Mouse (Mus musculus) hindbrain, embryonic 14.5 days (tissue): ENCODE results near the gene Pramef12. TPM values are rescaled to one million over a fixed set of nuclear protein-coding genes. Genes with fewer than 3 reads are reported as not detected.

Experiments used
- ATAC-seq: fragments of 200-750 bp; cut with Nextera tagmentation; 2 replicates; pipeline ENCODE4 v1.8.0; 2017; ENCODE audit warnings: moderate number of reproducible peaks, mild to moderate bottlenecking, moderate TSS enrichment, moderate library complexity; ENCODE audit not compliant: low FRiP score
- DNase-seq: peaks from one replicate; pipeline ENCODE4 v3.0.0-alpha.2; 2015; ENCODE audit warnings: low spot score
- H3K27ac ChIP-seq: fragments of 300-500 bp; sonication (generic); 2 replicates; pipeline ENCODE4 v1.5.1; 2014; ENCODE audit warnings: mild to moderate bottlenecking, moderate library complexity
- H3K27me3 ChIP-seq: fragments of 300-500 bp; sonication (generic); 2 replicates; pipeline ENCODE4 v1.6.1; 2014; ENCODE audit warnings: mild to moderate bottlenecking, low read length, mixed read lengths; ENCODE audit not compliant: control insufficient read depth, insufficient read depth
- H3K36me3 ChIP-seq: fragments of 300-500 bp; sonication (generic); replicated peaks from 2 replicates; pipeline ENCODE4 v1.6.1; 2014; ENCODE audit not compliant: control insufficient read depth, insufficient read depth
- H3K4me1 ChIP-seq: fragments of 300-500 bp; sonication (generic); replicated peaks from 2 replicates; pipeline ENCODE4 v1.6.1; 2014; ENCODE audit warnings: antibody characterized with exemption, low read length, mixed read lengths; ENCODE audit not compliant: control insufficient read depth, insufficient read depth
- H3K4me2 ChIP-seq: fragments of 300-500 bp; sonication (generic); replicated peaks from 2 replicates; pipeline ENCODE4 v1.6.1; 2014; ENCODE audit warnings: mild to moderate bottlenecking, moderate library complexity
- H3K4me3 ChIP-seq: fragments of 300-500 bp; sonication (generic); replicated peaks from 2 replicates; pipeline ENCODE4 v1.5.1; 2014; ENCODE audit warnings: mild to moderate bottlenecking, low read length
- H3K9ac ChIP-seq: fragments of 300-500 bp; sonication (generic); 2 replicates; pipeline ENCODE4 v1.6.1; 2014
- H3K9me3 ChIP-seq: fragments of 300-500 bp; sonication (generic); 2 replicates; pipeline ENCODE4 v1.6.1; 2016; ENCODE audit warnings: low read length; ENCODE audit not compliant: control insufficient read depth
- WGBS: fragments of 180-500 bp; shearing (Covaris S2); extraction: QIAGEN DNeasy Blood & Tissue Kit; methylation state at CpG from one replicate; pipeline ENCODE4 v1.1.7; 2014; 5-methylcytosine and 5-hydroxymethylcytosine counted together
- polyA plus RNA-seq: library from polyadenylated mRNA; unstranded; fragments of >200 nt; fragmentation: Nextera tagmentation; extraction: Ambion mirVana; gene quantifications from 2 replicates; pipeline ENCODE4 v1.2.1, GENCODE M21; 2014

The Pramef12 gene
- polyA plus RNA-seq: not detected in 2 replicates

- H3K9me3 ChIP-seq: peaks cover 15% of the 10 kb centered on the region; the same call in 1 of the 2 replicates
- H3K27me3 ChIP-seq: no peaks in the 10 kb centered on the region
- H3K4me1 ChIP-seq: no peaks in the 10 kb centered on the region
- no peak for ATAC-seq
- no peaks in the 10 kb centered on the region for H3K36me3 ChIP-seq
- no peak within 1 kb of the TSS for H3K27ac ChIP-seq
- no peak within 1 kb of the TSS for H3K9ac ChIP-seq
- no peak within 1 kb of the TSS for H3K4me3 ChIP-seq
- DNase-seq: no peak
- H3K4me2 ChIP-seq: no peak within 1 kb of the TSS
- WGBS: 81% methylated on average over 9 of the region's 9 CpGs
Observed at GRCm38 (mm10) chr4:144408290-144408689, at the start of gene Pramef12. Gene Pramef12, minus strand, starts transcription at chr4:144408464.

DNA sequence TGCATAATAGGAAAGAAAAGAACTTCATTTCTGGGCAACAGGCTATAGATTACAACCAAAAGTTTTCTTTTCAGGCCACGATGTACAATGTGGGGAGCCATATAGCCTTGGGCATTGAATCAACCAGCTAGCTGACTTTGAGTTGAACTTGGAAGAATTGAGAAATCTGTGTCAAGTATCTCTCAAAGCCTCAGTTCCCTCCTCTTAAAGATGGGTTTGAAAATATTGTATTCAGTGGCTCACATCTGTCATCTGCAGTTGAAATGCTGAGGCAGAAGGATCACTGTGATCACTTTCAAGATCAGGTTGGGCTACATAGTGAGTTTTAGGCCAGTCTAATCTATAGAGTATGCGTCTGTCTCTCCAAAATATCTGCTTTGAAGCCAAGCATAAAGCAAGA is 45.0 kb upstream of the Pramef12 start, which contains the start of gene Gm9944:
Gm9944 (minus strand) TSS at position 101 of the 400 bp plus-strand sequence.
- 77% methylated on average over 2 of the region's 2 CpGs for WGBS
- ATAC-seq (no peak), DNase-seq (no peak)
- Histone ChIP-seq H3K36me3 (no peaks in the 10 kb centered on the region), H3K9me3 (peaks cover 30% of the 10 kb centered on the region), H3K4me1 (no peaks in the 10 kb centered on the region), H3K27me3 (no peaks in the 10 kb centered on the region), H3K4me2 (no peak within 1 kb of the TSS), H3K9ac (no peak within 1 kb of the TSS), H3K27ac (no peak within 1 kb of the TSS), H3K4me3 (no peak within 1 kb of the TSS)

DNA sequence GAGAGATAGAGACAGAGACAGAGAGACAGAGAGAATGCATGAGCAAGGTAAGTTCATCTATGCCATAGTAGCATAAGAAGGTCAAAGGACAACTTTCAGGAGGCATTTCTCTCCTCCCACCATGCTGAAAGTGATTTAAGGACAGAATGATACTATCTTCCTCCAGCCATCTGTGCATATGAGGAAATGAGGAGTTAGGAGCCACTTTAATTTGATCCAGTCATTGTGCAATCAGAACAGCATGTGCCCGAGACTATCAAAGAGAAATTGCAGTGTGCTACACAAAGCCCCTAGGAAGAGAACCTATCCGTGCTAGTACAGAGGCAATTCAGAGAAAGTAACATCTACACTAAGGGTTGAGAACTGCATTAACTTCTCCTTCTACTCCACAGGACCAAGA is 40.3 kb upstream of the Pramef12 start:
- Histone ChIP-seq H3K36me3 (no peaks in the 10 kb centered on the region), H3K4me2 (no peak overlapping the region), H3K27ac (no peak overlapping the region), H3K9me3 (peaks cover 8% of the 10 kb centered on the region; the same call in 1 of the 2 replicates), H3K9ac (no peak overlapping the region), H3K4me1 (no peaks in the 10 kb centered on the region), H3K27me3 (no peaks in the 10 kb centered on the region), H3K4me3 (no peak overlapping the region)
- 90% methylated on average over 2 of the region's 2 CpGs for WGBS
- ATAC-seq (no peak), DNase-seq (no peak)

DNA sequence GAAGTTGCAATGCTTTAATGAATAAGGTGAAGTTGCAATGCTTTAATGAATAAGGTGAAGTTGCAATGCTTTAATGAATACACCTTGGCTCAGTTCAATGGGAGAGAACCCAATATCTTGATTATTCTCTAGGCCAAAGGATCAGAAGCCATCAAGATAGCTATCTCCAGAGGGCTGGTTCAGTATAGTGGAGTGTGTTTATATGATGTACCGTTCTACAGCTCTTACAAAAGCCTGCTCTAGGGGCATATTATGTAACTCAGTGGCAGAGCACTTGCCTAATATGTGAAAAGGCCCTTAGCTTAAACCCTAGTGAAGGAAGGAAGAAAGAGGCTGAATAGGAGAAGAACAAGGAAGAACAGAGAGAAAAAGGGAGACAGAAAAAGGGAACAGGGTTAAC is 33.3 kb upstream of the Pramef12 start:
- H3K27me3 ChIP-seq: no peaks in the 10 kb centered on the region
- no peak overlapping the region for H3K4me3 ChIP-seq
- 70% methylated on average over 1 of the region's 1 CpGs for WGBS
- no peak overlapping the region for H3K9ac ChIP-seq
- H3K36me3 ChIP-seq: no peaks in the 10 kb centered on the region
- H3K27ac ChIP-seq: no peak overlapping the region
- no peak overlapping the region for H3K4me2 ChIP-seq
- peaks cover 13% of the 10 kb centered on the region; the same call in 1 of the 2 replicates for H3K9me3 ChIP-seq
- no peak for ATAC-seq
- H3K4me1 ChIP-seq: no peaks in the 10 kb centered on the region
- DNase-seq: no peak

GRCm38 (mm10) chr4:144441095-144441494 is 32.8 kb upstream of the Pramef12 start:
- Histone ChIP-seq H3K27me3 (no peaks in the 10 kb centered on the region), H3K4me2 (no peak overlapping the region), H3K4me1 (no peaks in the 10 kb centered on the region), H3K4me3 (no peak overlapping the region), H3K9ac (no peak overlapping the region), H3K36me3 (no peaks in the 10 kb centered on the region), H3K27ac (no peak overlapping the region), H3K9me3 (peaks cover 13% of the 10 kb centered on the region; the same call in 1 of the 2 replicates)
- 93% methylated on average over 4 of the region's 4 CpGs for WGBS
- ATAC-seq (no peak), DNase-seq (no peak)

GRCm38 (mm10) chr4:144438672-144439071 is 30.4 kb upstream of the Pramef12 start, which contains the start of gene 1700012P22Rik:
Gene 1700012P22Rik, minus strand, starts transcription at chr4:144438772.
- DNase-seq (no peak), ATAC-seq (no peak)
- Histone ChIP-seq H3K36me3 (no peaks in the 10 kb centered on the region), H3K27me3 (no peaks in the 10 kb centered on the region), H3K27ac (no peak within 1 kb of the TSS), H3K9ac (no peak within 1 kb of the TSS), H3K4me3 (no peak within 1 kb of the TSS), H3K9me3 (peaks cover 13% of the 10 kb centered on the region; the same call in 1 of the 2 replicates), H3K4me2 (no peak within 1 kb of the TSS), H3K4me1 (no peaks in the 10 kb centered on the region)

- no peak overlapping the region for H3K9ac ChIP-seq
- no peaks in the 10 kb centered on the region for H3K27me3 ChIP-seq
- H3K4me1 ChIP-seq: no peaks in the 10 kb centered on the region
- ATAC-seq (no peak), DNase-seq (no peak)
- H3K4me2 ChIP-seq: no peak overlapping the region
- H3K4me3 ChIP-seq: no peak overlapping the region
- no peaks in the 10 kb centered on the region for H3K36me3 ChIP-seq
- 94% methylated on average over 5 of the region's 5 CpGs for WGBS
- no peak overlapping the region for H3K27ac ChIP-seq
- H3K9me3 ChIP-seq: peaks cover 10% of the 10 kb centered on the region
Observed at GRCm38 (mm10) chr4:144433216-144433615, 25.0 kb upstream of the Pramef12 start.

GRCm38 (mm10) chr4:144430723-144431122 is 22.5 kb upstream of the Pramef12 start:
- Histone ChIP-seq H3K9ac (no peak overlapping the region), H3K27ac (no peak overlapping the region), H3K4me2 (no peak overlapping the region), H3K4me1 (no peaks in the 10 kb centered on the region), H3K27me3 (no peaks in the 10 kb centered on the region), H3K9me3 (peaks cover 10% of the 10 kb centered on the region), H3K36me3 (no peaks in the 10 kb centered on the region), H3K4me3 (no peak overlapping the region)
- DNase-seq: no peak
- no peak for ATAC-seq
- 76% methylated on average over 2 of the region's 2 CpGs for WGBS

GRCm38 (mm10) chr4:144428868-144429267 is 20.6 kb upstream of the Pramef12 start:
- Histone ChIP-seq H3K9ac (no peak overlapping the region), H3K27ac (no peak overlapping the region), H3K9me3 (peaks cover 10% of the 10 kb centered on the region), H3K4me2 (no peak overlapping the region), H3K36me3 (no peaks in the 10 kb centered on the region), H3K27me3 (no peaks in the 10 kb centered on the region), H3K4me3 (no peak overlapping the region), H3K4me1 (no peaks in the 10 kb centered on the region)
- DNase-seq: no peak
- no peak for ATAC-seq
- WGBS: 20% methylated on average over 3 of the region's 3 CpGs

- Histone ChIP-seq H3K9me3 (peaks cover 6% of the 10 kb centered on the region; the same call in 1 of the 2 replicates), H3K9ac (no peak overlapping the region), H3K27ac (no peak overlapping the region), H3K4me3 (no peak overlapping the region), H3K27me3 (no peaks in the 10 kb centered on the region), H3K36me3 (no peaks in the 10 kb centered on the region), H3K4me1 (no peaks in the 10 kb centered on the region), H3K4me2 (no peak overlapping the region)
- DNase-seq (no peak), ATAC-seq (no peak)
- WGBS: 85% methylated on average over 5 of the region's 5 CpGs
Observed at GRCm38 (mm10) chr4:144424590-144424989, 16.3 kb upstream of the Pramef12 start.
